Mouse (Mus musculus) layer of hippocampus, postnatal 36 days (tissue): ENCODE measurements at regions not wholly inside any gene's neighbourhood (a gene's known extent, or its start where the extent isn't known, plus 50 kb on each side); places are given as distances from the start of the nearest gene placed in this dataset.

Source experiments
- DNase-seq, 2 experiments: peaks; one replicate each; pipeline ENCODE4 v3.0.0; 2022

- no peak for DNase-seq
Measured at GRCm38 (mm10) chr6:52105031-52105593, 53.0 kb downstream of the Hoxa1 start.

- DNase-seq, result no peak
Measured at GRCm38 (mm10) chr6:52104141-52104540, 54.0 kb downstream of the Hoxa1 start.

DNA sequence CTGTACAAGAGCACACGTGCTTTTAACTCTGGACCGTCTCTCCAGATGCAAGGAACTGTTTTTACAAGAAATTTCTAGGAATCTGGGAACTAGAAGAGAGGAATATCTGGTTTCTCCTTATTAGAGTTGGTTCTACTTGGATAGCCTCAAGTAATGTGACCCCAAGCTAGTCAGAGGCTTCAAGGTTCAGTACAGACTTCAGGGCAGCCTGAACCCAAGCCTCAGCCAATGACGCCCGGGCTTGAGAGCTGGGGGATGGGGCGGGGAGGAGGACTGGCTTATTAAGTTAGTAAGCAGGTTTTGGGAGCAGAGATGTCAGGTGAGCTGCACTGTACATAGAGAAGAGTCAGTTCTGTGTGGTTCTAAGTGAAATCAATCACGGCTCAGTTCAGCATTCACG lies 54.5 kb downstream of the Hoxa1 start:
- no peak for DNase-seq

- no peak for DNase-seq
Measured at GRCm38 (mm10) chr6:52102699-52103098, 55.4 kb downstream of the Hoxa1 start.

DNA sequence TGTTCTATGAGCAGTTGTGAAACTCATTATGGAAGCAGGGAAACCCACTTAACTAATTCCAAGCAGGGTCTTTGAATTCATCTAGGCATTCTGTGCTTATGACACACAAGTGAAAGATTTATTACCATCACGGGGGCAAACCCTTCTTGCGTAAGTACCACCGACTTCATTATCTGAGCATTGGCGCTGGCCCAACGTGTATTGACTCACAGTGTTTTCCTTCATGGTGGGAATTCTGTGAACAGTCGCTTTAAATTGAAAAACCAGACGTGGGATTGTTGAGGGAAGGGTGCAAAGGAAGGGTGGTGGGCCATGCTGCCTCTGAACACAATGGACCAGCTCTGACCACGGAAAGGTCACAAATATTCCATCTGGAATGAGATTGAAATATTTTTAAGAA lies 55.9 kb downstream of the Hoxa1 start:
- no peak for DNase-seq

DNA sequence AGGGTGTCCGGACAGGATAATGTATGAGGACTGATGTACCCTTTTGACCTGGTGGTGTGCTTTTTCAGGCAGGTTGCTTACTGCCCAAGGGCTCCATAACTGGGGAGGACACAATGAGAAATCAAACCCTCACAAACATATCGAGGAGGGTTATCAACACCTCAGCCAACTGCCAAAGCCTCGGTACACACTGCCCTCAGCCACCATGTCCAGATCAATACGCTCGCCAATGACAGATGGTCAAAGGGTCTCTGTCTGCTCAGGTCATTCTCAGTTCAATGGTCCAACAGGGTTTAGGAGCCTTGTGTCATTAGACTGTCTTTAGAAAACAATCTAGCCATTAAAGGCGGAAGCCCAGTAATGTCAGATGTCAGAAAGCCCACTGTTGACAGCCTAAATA lies 56.9 kb downstream of the Hoxa1 start:
- no peak for DNase-seq

- no peak for DNase-seq
Measured at GRCm38 (mm10) chr6:52098851-52099250, 59.3 kb downstream of the Hoxa1 start.

DNA sequence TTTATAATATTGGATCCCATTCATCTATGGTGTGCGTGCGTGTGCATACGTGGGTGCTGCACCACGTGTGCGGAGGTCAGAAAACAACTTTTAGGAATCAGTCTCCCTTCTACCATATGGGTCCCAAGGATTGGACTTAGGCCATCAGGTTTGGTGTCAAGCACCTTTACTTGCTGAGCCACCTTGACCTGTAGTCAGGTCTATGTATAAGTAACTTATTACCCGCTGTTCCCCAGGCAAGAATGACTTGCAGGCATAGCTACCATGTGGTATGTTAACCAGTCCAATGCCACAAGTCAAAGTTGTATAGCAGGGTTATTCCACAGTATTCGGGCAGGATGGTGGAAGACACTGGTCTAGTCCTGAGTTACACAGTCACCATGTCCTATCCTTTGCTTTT lies 62.5 kb downstream of the Hoxa1 start:
- no peak for DNase-seq

DNA sequence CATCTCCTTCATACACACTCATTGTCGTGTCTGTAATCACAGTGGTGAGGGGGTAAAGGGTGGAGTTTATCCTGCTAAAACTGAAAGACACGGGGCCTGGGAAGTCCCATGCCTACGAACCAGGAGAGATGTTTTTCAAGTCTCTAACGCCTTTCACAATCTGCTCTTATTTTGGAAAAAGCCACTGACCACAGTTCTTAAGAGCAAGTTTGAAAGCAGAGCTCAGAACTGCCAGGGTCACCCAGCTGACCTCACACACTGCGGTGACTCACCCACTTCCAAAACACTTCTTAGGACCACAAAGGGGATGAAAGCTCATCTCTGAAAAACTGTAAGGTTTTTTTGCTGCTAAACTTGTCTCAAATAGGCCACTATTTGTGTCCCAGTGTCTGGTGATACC lies 66.7 kb downstream of the Hoxa1 start:
- DNase-seq, result no peak

- DNase-seq, result no peak
Measured at GRCm38 (mm10) chr6:52085932-52086643, 72.0 kb downstream of the Hoxa1 start.

DNA sequence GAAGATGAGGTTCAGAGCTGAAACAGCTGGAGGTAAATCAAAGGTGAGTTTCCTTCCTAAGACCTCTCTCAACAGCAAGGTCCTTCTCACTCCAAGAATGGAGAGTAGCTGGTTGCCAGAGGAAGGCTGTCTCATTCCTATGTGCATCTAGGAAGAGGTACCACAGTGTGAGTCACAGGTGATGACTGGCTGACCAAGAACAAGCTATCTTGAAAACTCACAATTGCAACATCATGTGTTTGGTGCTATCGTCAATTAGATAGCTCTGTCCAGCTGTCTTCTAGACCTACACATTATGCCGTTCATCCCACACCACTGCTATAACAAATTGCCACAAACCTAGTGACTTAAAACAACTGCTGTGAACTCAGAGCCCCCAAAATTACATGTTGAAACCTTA lies 72.3 kb upstream of the Skap2 start:
- no peak for DNase-seq

DNA sequence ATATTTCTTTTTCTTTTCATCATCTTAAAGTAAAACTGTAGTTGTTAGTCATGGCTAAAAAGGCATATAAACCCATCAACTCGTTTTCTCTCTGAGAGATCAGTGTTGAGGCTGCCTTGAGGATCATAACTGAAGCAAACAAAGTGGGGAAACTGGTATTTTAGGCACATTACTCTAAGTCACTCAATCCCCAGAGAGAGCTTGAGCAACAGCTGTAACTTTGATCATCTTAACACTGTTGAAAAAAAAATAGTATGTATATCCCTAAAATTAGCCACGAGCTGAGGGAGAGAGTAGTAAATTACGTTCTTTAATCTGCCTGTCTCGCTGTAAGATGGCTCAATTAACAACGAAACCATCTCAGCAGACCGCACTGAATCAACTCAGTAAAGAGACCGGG lies 67.2 kb upstream of the Skap2 start:
- no peak for DNase-seq

DNA sequence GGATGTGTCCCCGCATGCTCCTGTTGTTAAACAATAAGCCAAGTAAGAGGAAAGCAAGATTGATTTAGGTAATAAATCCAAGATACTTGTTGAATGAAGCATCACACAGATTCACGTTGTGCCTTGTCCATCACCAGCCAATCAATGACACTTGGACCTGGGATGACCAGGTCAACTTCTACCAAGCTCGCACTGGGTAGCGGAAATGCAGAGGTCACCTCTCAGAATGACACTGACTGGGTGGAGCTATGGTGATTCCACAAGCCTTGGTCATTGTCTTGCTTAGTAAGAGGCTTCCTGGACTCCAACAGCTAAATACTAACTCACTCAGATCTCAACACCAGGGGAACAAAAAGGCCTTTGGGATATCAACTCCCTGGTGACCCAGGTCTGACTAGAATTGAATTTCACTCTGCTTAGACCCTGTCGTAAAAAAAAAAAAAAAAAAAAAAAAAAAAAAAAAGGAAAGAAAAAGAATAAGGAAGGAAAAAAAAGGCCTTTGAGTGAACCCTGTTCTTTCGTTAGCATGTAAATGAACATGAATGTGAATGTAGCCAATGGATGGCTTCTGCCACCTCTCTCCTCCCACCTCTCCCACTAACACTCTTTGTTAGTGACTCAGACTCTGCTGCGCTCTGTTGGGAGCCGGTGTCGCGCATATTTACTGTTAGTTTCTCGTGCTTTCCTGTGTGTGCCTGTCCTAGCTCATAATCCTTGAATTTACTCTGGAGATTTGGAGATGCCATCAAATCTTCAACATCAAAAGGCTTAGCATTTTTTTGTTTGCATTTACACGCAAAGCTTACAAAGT lies 66.4 kb upstream of the Skap2 start:
- DNase-seq, result no peak

- no peak for DNase-seq
Measured at GRCm38 (mm10) chr6:52076179-52076932, 64.0 kb upstream of the Skap2 start.

GRCm38 (mm10) chr6:52074904-52075303 lies 62.6 kb upstream of the Skap2 start:
- no peak for DNase-seq

- DNase-seq, result no peak
Measured at GRCm38 (mm10) chr6:52067151-52067550, 54.8 kb upstream of the Skap2 start.

DNA sequence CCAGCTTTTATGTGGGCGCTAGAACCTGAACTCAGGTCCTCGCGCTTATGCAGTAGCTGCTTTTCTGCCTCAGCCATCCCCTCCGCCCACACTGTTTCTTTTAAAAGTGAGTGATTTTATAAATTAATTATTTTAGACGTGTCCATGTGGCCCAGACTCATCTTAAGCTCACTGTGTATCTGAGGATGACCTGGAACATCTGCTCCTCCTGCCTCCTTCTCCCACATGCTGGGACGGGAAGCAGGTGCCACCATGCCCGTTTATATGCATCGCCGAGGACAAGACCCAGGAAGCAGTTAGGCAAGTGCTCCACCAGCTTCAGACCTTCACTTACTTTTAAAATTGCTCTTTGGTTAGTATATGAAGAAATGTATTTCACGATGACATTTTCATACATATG lies 53.3 kb upstream of the Skap2 start:
- DNase-seq, result no peak

GRCm38 (mm10) chr6:52064176-52065015 lies 52.0 kb upstream of the Skap2 start:
- peak; percentile 37 to 50 for DNase-seq
